9 mouse cellular contexts compared by ENCODE assay signal in the genomic region with DNA sequence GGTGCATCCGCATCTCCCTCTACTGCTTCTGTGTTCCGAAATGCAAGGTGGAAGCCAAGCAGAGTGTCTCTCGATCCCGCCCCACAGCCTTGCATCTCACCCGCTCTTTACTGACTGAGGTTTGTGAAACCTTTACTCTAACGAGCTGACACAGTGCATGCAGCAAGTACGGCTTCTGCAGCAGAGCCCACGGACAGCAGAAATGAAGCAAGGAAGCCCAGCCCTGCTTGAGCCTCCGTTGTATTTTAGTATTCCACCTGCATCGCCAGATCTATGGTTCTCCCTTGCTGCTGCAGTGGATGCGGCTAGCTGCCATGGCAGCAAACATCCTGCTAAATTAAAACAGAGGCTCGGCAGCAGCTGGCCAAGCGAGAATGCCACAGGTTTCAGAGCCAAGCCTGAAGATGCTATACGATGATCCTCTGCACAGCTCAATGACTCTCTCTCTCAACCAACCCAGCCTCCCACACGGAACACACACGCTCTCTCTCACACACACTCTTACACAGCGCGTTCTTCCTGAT.
A peak's percentile ranks its signal among the peaks of the same experiment; 100 is the strongest.
DNase-seq lines count a peak whose midpoint lies in the region; ATAC-seq and TF ChIP-seq lines count a peak whose summit lies in the region.
"Had no signal": no experiment of that assay in that cellular context is flagged by ENCODE, and none has a peak within 500 bp of the region (broad histone marks: within the 10 kb centered on the region; RNA-seq: fewer than 3 reads in every experiment).

No protein-coding gene starts in this region.

- H3K27me3 ChIP-seq in limb, embryonic 11.5 days (ENCODE audit: control insufficient read depth, insufficient read depth, low read length): no peaks in the 10 kb centered on the region
- 0 out of 2 replicates have a peak, but pooled peaks cover 3% of the 10 kb centered on the region for H3K27me3 ChIP-seq in limb, embryonic 10.5 days (ENCODE audit: low read depth, poor library complexity, severe bottlenecking)
- peaks cover 3% of the 10 kb centered on the region; the same call in 1 of the 2 replicates for H3K27me3 ChIP-seq in embryonic facial prominence, embryonic 15.5 days
- H3K27me3 ChIP-seq in neural tube, embryonic 14.5 days (ENCODE audit: control insufficient read depth, insufficient read depth, low read length): no peaks in the 10 kb centered on the region
- no peaks in the 10 kb centered on the region for H3K27me3 ChIP-seq in lung, postnatal 0 days (replicated peaks; ENCODE audit: insufficient read depth, low read length)

- H3K9me3 ChIP-seq in limb, embryonic 11.5 days (ENCODE audit: control insufficient read depth, low read length): no peaks in the 10 kb centered on the region
- H3K9me3 ChIP-seq in limb, embryonic 10.5 days (replicated peaks): no peaks in the 10 kb centered on the region
- H3K9me3 ChIP-seq in embryonic facial prominence, embryonic 15.5 days (replicated peaks): no peaks in the 10 kb centered on the region
- no peaks in the 10 kb centered on the region for H3K9me3 ChIP-seq in neural tube, embryonic 14.5 days (ENCODE audit: control insufficient read depth, low read length)
- no peaks in the 10 kb centered on the region for H3K9me3 ChIP-seq in lung, postnatal 0 days (ENCODE audit: low read length)

- TF ChIP-seq CTCF in lung, postnatal 0 days (IDR thresholded peaks at IDR 0.05): no peak

- peak overlapping the region; percentile 22; the same call in 1 of the 2 replicates for H3K4me2 ChIP-seq in limb, embryonic 11.5 days (ENCODE audit: low read depth, severe bottlenecking)
- H3K4me2 ChIP-seq in embryonic facial prominence, embryonic 15.5 days (replicated peaks): peak overlapping the region; percentile 45
- H3K4me2 ChIP-seq in neural tube, embryonic 14.5 days (ENCODE audit: low read depth, low read length): peak overlapping the region; percentile 50
- no peak overlapping the region; the same call in 1 of the 2 replicates for H3K4me2 ChIP-seq in lung, postnatal 0 days (replicated peaks; ENCODE audit: low read depth, low read length)

- H3K9ac ChIP-seq in limb, embryonic 11.5 days (ENCODE audit: low read length): no peak overlapping the region
- H3K9ac ChIP-seq in embryonic facial prominence, embryonic 15.5 days: no peak overlapping the region
- H3K9ac ChIP-seq in neural tube, embryonic 14.5 days (replicated peaks; ENCODE audit: low read depth, low read length): peak overlapping the region; percentile 46
- no peak overlapping the region for H3K9ac ChIP-seq in lung, postnatal 0 days (replicated peaks; ENCODE audit: low read depth)

- H3K36me3 ChIP-seq in limb, embryonic 11.5 days (ENCODE audit: control insufficient read depth, insufficient read depth, low read length): no peaks in the 10 kb centered on the region
- H3K36me3 ChIP-seq in limb, embryonic 10.5 days: no peaks in the 10 kb centered on the region
- H3K36me3 ChIP-seq in embryonic facial prominence, embryonic 15.5 days: no peaks in the 10 kb centered on the region
- H3K36me3 ChIP-seq in neural tube, embryonic 14.5 days (ENCODE audit: control insufficient read depth, insufficient read depth, low read length): no peaks in the 10 kb centered on the region
- H3K36me3 ChIP-seq in lung, postnatal 0 days (ENCODE audit: insufficient read depth, low read length): no peaks in the 10 kb centered on the region
- H3K36me3 ChIP-seq: G1E had no signal

- ATAC-seq in limb, embryonic 11.5 days (ENCODE audit: insufficient number of reproducible peaks, low FRiP score, low TSS enrichment, low read depth): no peak
- ATAC-seq in embryonic facial prominence, embryonic 15.5 days (ENCODE audit: insufficient number of reproducible peaks, low FRiP score, low TSS enrichment, low read depth): no peak
- peak; percentile 90 for ATAC-seq in neural tube, embryonic 14.5 days (ENCODE audit: low read depth)
- ATAC-seq in lung, postnatal 0 days: no peak

- H3K4me1 ChIP-seq in limb, embryonic 11.5 days (ENCODE audit: control insufficient read depth, insufficient read depth, low read length): no peaks in the 10 kb centered on the region
- no peaks in the 10 kb centered on the region for H3K4me1 ChIP-seq in limb, embryonic 10.5 days
- peaks cover 6% of the 10 kb centered on the region; the same call in 1 of the 2 replicates for H3K4me1 ChIP-seq in embryonic facial prominence, embryonic 15.5 days
- H3K4me1 ChIP-seq in neural tube, embryonic 14.5 days (ENCODE audit: control insufficient read depth, insufficient read depth, low read length): peaks cover 8% of the 10 kb centered on the region; the same call in 1 of the 2 replicates
- H3K4me1 ChIP-seq in lung, postnatal 0 days (ENCODE audit: insufficient read depth, low read depth, low read length): no peaks in the 10 kb centered on the region

- peak; percentile 24 for DNase-seq in limb, embryonic 11.5 days (ENCODE audit: low spot score)
- no peak for DNase-seq in limb, embryonic 10.5 days (ENCODE audit: low spot score)
- DNase-seq in layer of hippocampus, adult 9-11 months: peak; percentile 51
- no peak for DNase-seq in urinary bladder, postnatal 14 days (ENCODE audit: low spot score)
- DNase-seq in lung, postnatal 0 days (ENCODE audit: low spot score): no peak
- no peak for DNase-seq in urinary bladder, postnatal 25 days (ENCODE audit: low spot score)

- 33% methylated on average over 18 of the region's 18 CpGs for WGBS in limb, embryonic 11.5 days
- WGBS in limb, embryonic 10.5 days: 46% methylated on average over 18 of the region's 18 CpGs
- WGBS in embryonic facial prominence, embryonic 15.5 days: 28% methylated on average over 18 of the region's 18 CpGs
- WGBS in neural tube, embryonic 14.5 days: 14% methylated on average over 18 of the region's 18 CpGs
- WGBS in lung, postnatal 0 days: 33% methylated on average over 18 of the region's 18 CpGs

- TF ChIP-seq EP300 in lung, postnatal 0 days (IDR thresholded peaks at IDR 0.05): no peak

- no peak overlapping the region for H3K27ac ChIP-seq in limb, embryonic 11.5 days (replicated peaks; ENCODE audit: low read depth, low read length)
- no peak overlapping the region for H3K27ac ChIP-seq in limb, embryonic 10.5 days
- H3K27ac ChIP-seq in embryonic facial prominence, embryonic 15.5 days (replicated peaks): no peak overlapping the region
- H3K27ac ChIP-seq in neural tube, embryonic 14.5 days (ENCODE audit: low read depth, low read length): peak overlapping the region; percentile 78
- H3K27ac ChIP-seq in lung, postnatal 0 days (ENCODE audit: low read length): no peak overlapping the region

- H3K4me3 ChIP-seq in limb, embryonic 11.5 days (ENCODE audit: low read depth, low read length): no peak overlapping the region
- H3K4me3 ChIP-seq in limb, embryonic 10.5 days: no peak overlapping the region
- peak overlapping the region; percentile 17 for H3K4me3 ChIP-seq in embryonic facial prominence, embryonic 15.5 days (replicated peaks)
- peak overlapping the region; percentile 33 for H3K4me3 ChIP-seq in neural tube, embryonic 14.5 days (ENCODE audit: low read depth, low read length)
- H3K4me3 ChIP-seq in lung, postnatal 0 days (ENCODE audit: low read depth, low read length): no peak overlapping the region

Comparison
In these comparisons a context has a peak if more than half of its experiments do, and no peak if none do; other contexts are left out.
1. DNase-seq: peak in limb, embryonic 11.5 days (single experiment) and layer of hippocampus, adult 9-11 months (single experiment); none in limb, embryonic 10.5 days (single experiment), urinary bladder, postnatal 14 days (single experiment), lung, postnatal 0 days (single experiment) and urinary bladder, postnatal 25 days (single experiment).
2. H3K4me3 ChIP-seq: peak in embryonic facial prominence, embryonic 15.5 days (single experiment) and neural tube, embryonic 14.5 days (single experiment); none in limb, embryonic 11.5 days (single experiment), limb, embryonic 10.5 days (single experiment) and lung, postnatal 0 days (single experiment).